Mouse (Mus musculus): ENCODE measurements at regions not wholly inside any gene's neighbourhood (a gene's known extent, or its start where the extent isn't known, plus 50 kb on each side); places are given as distances from the start of the nearest gene placed in this dataset.

- H3K27ac ChIP-seq (replicated peaks): no peak overlapping the region
- no peak for ATAC-seq (ENCODE audit: low FRiP score, low read depth)
- no peak overlapping the region for H3K4me2 ChIP-seq (replicated peaks)
- H3K36me3 ChIP-seq: no peaks in the 10 kb centered on the region
- H3K4me3 ChIP-seq: no peak overlapping the region
- no peaks in the 10 kb centered on the region for H3K4me1 ChIP-seq
- H3K9me3 ChIP-seq: no peaks in the 10 kb centered on the region
- 92% methylated on average over 3 of the region's 3 CpGs for WGBS
- no peak overlapping the region for H3K9ac ChIP-seq (replicated peaks)
- H3K27me3 ChIP-seq: no peaks in the 10 kb centered on the region
These were observed 105.5 kb upstream of the Fggy start for GRCm38 (mm10) chr4:95451831-95452230.

- no peaks in the 10 kb centered on the region for H3K36me3 ChIP-seq
- WGBS: 71% methylated on average over 1 of the region's 1 CpGs
- H3K4me1 ChIP-seq: no peaks in the 10 kb centered on the region
- H3K9me3 ChIP-seq: no peaks in the 10 kb centered on the region
- H3K4me3 ChIP-seq: no peak overlapping the region
- ATAC-seq (ENCODE audit: low FRiP score, low read depth): no peak
- no peak overlapping the region for H3K9ac ChIP-seq (replicated peaks)
- H3K27ac ChIP-seq (replicated peaks): no peak overlapping the region
- no peaks in the 10 kb centered on the region for H3K27me3 ChIP-seq
- H3K4me2 ChIP-seq (replicated peaks): no peak overlapping the region
These were observed 101.0 kb upstream of the Fggy start for GRCm38 (mm10) chr4:95456318-95456717.

DNA sequence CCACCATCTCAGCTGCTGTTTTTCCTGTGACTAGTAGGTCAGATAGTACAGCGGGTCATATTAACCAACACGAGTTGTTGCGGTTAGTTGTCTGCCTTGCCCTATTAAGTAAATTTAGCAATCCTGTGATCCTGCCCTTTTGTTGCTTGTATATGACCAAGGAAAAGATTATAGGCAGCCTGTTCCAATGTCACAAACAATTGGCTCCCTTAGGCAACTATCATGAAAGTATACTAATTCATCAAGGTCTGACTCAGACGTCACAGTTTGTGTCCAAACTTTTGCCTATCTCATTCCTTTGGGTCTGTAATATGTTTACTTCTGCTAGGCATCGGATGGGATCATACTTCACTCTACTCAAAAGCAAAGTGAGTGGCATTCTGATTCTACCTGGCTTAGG is 100.4 kb upstream of the Fggy start:
- H3K27ac ChIP-seq (replicated peaks): no peak overlapping the region
- ATAC-seq (ENCODE audit: low FRiP score, low read depth): no peak
- no peak overlapping the region for H3K9ac ChIP-seq (replicated peaks)
- H3K36me3 ChIP-seq: no peaks in the 10 kb centered on the region
- H3K4me2 ChIP-seq (replicated peaks): no peak overlapping the region
- H3K9me3 ChIP-seq: no peaks in the 10 kb centered on the region
- H3K27me3 ChIP-seq: no peaks in the 10 kb centered on the region
- H3K4me3 ChIP-seq: no peak overlapping the region
- no peaks in the 10 kb centered on the region for H3K4me1 ChIP-seq
- WGBS: 88% methylated on average over 5 of the region's 5 CpGs

- no peak overlapping the region for H3K4me2 ChIP-seq (replicated peaks)
- H3K9me3 ChIP-seq: no peaks in the 10 kb centered on the region
- WGBS: 77% methylated on average over 3 of the region's 3 CpGs
- no peak overlapping the region for H3K4me3 ChIP-seq
- H3K27ac ChIP-seq (replicated peaks): no peak overlapping the region
- no peaks in the 10 kb centered on the region for H3K27me3 ChIP-seq
- no peak for ATAC-seq (ENCODE audit: low FRiP score, low read depth)
- H3K36me3 ChIP-seq: no peaks in the 10 kb centered on the region
- no peaks in the 10 kb centered on the region for H3K4me1 ChIP-seq
- H3K9ac ChIP-seq (replicated peaks): no peak overlapping the region
These were observed 94.8 kb upstream of the Fggy start for GRCm38 (mm10) chr4:95462476-95462875.

DNA sequence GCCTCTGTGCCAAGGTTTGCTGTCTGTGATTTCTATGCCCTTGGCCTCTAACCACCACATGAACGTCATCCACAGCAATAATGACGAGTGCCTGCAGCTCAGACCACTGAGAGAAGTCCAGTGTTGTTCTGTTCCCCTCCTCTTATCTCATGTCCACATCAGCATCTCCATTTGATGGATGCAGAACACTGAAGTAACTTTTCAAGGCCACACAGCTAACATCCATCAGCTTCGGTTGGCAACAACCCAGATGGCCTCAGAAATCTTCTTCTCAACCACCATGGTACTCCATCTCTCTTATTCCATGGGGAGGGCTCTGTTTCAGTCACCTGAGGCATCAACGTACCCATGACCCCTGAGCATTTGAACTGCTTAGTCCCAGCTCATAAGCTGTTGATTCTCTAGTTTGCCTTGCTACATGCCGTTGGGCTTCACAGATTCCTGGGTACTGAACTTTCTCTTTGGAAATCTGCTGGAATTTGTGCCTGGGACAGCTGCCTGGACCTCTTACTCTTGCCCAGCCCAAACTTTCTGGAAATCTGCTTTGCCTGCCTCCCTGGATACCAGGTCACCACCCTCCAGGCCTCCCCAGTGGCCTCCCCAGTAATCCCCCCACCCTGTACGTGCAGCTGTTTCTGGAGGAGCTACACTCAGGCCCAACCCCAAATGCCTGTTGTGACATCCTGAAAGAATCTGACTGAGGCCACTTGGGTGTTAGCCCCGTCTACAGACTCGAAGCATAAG is 94.1 kb upstream of the Fggy start:
- Histone ChIP-seq H3K4me2 (replicated peaks) (no peak overlapping the region), H3K4me3 (no peak overlapping the region), H3K27ac (replicated peaks) (no peak overlapping the region), H3K27me3 (no peaks in the 10 kb centered on the region), H3K9me3 (no peaks in the 10 kb centered on the region), H3K9ac (replicated peaks) (no peak overlapping the region), H3K4me1 (no peaks in the 10 kb centered on the region), H3K36me3 (no peaks in the 10 kb centered on the region)
- ATAC-seq (ENCODE audit: low FRiP score, low read depth): no peak
- WGBS: 77% methylated on average over 8 of the region's 8 CpGs

GRCm38 (mm10) chr4:95466647-95467046 is 90.7 kb upstream of the Fggy start:
- no peaks in the 10 kb centered on the region for H3K4me1 ChIP-seq
- no peak overlapping the region for H3K4me3 ChIP-seq
- no peak overlapping the region for H3K9ac ChIP-seq (replicated peaks)
- H3K4me2 ChIP-seq (replicated peaks): no peak overlapping the region
- no peaks in the 10 kb centered on the region for H3K27me3 ChIP-seq
- no peak overlapping the region for H3K27ac ChIP-seq (replicated peaks)
- no peaks in the 10 kb centered on the region for H3K9me3 ChIP-seq
- ATAC-seq (ENCODE audit: low FRiP score, low read depth): no peak
- no peaks in the 10 kb centered on the region for H3K36me3 ChIP-seq
- WGBS: 73% methylated on average over 2 of the region's 2 CpGs

GRCm38 (mm10) chr4:95467526-95467925 is 89.8 kb upstream of the Fggy start:
- no peak overlapping the region for H3K9ac ChIP-seq (replicated peaks)
- no peak overlapping the region for H3K4me2 ChIP-seq (replicated peaks)
- H3K27me3 ChIP-seq: no peaks in the 10 kb centered on the region
- no peaks in the 10 kb centered on the region for H3K36me3 ChIP-seq
- H3K4me1 ChIP-seq: no peaks in the 10 kb centered on the region
- H3K9me3 ChIP-seq: no peaks in the 10 kb centered on the region
- H3K27ac ChIP-seq (replicated peaks): no peak overlapping the region
- H3K4me3 ChIP-seq: no peak overlapping the region
- no peak for ATAC-seq (ENCODE audit: low FRiP score, low read depth)
- WGBS: 79% methylated on average over 2 of the region's 2 CpGs

DNA sequence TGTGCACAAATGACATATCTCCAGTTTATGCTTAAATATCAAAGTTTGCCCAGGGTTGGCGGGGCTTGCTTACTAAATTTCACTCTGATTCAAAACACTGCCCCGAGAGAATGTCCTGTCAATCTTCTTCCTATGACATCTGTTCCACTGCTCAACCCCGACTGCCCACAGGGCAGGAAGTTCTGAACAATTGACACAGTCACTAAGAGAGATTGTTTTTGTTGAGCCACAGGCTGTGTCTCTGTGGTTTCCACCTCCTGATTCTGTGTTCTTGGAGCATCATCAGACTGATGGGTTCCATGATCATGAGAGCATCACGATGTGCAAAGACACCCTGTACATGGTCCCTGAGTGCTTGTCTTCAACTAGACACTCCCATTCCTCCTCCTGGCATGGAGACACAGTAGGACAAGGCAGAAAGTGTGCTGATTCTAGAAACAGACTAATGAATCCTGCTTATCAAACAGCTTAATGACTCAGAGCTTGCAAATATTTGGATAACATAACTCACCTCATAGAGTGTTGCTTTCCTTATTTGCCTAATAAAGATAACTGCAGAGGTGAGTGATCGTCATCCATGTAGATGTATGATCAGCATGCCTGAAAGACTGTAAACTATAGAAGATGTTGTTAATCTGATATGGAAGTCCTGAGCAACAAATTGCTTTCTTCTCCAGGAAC is 82.4 kb upstream of the Fggy start:
- 82% methylated on average over 5 of the region's 5 CpGs for WGBS
- no peaks in the 10 kb centered on the region for H3K27me3 ChIP-seq
- H3K4me1 ChIP-seq: no peaks in the 10 kb centered on the region
- ATAC-seq (ENCODE audit: low FRiP score, low read depth): no peak
- H3K4me3 ChIP-seq: no peak overlapping the region
- no peak overlapping the region for H3K9ac ChIP-seq (replicated peaks)
- H3K9me3 ChIP-seq: no peaks in the 10 kb centered on the region
- H3K4me2 ChIP-seq (replicated peaks): no peak overlapping the region
- no peaks in the 10 kb centered on the region for H3K36me3 ChIP-seq
- H3K27ac ChIP-seq (replicated peaks): no peak overlapping the region

GRCm38 (mm10) chr4:95476071-95476724 is 81.1 kb upstream of the Fggy start:
- Histone ChIP-seq H3K9ac (replicated peaks) (no peak overlapping the region), H3K36me3 (no peaks in the 10 kb centered on the region), H3K4me1 (no peaks in the 10 kb centered on the region), H3K9me3 (no peaks in the 10 kb centered on the region), H3K27ac (replicated peaks) (no peak overlapping the region), H3K4me2 (replicated peaks) (no peak overlapping the region), H3K27me3 (no peaks in the 10 kb centered on the region), H3K4me3 (no peak overlapping the region)
- no peak for ATAC-seq (ENCODE audit: low FRiP score, low read depth)
- WGBS: 74% methylated on average over 12 of the region's 12 CpGs

- no peak overlapping the region for H3K9ac ChIP-seq (replicated peaks)
- no peaks in the 10 kb centered on the region for H3K9me3 ChIP-seq
- H3K27me3 ChIP-seq: no peaks in the 10 kb centered on the region
- WGBS: 76% methylated on average over 6 of the region's 6 CpGs
- no peak for ATAC-seq (ENCODE audit: low FRiP score, low read depth)
- no peaks in the 10 kb centered on the region for H3K36me3 ChIP-seq
- no peak overlapping the region for H3K27ac ChIP-seq (replicated peaks)
- H3K4me3 ChIP-seq: no peak overlapping the region
- no peaks in the 10 kb centered on the region for H3K4me1 ChIP-seq
- no peak overlapping the region for H3K4me2 ChIP-seq (replicated peaks)
These were observed 73.7 kb upstream of the Fggy start for GRCm38 (mm10) chr4:95483571-95483970.

DNA sequence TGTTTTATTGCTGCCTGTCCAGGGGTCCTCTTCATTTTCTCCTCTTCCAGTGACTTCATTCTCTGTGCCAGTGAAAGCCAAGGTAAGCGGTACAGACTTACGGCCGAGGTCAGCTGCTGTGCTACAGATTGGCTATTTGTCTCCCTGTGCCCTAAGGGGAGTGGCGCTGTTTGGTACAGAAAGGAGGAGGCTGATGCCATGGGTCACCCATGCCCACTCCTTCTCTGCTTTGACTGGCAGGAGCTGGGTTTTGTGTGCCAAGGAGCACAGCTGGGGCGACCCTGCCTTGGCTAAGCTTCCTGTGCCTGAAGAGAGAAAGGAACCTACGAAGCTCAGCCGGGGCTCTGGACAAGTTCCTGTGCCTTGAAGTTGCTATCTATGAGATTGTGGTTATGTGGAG is 70.0 kb upstream of the Fggy start:
- Histone ChIP-seq H3K4me3 (no peak overlapping the region), H3K27me3 (no peaks in the 10 kb centered on the region), H3K9me3 (no peaks in the 10 kb centered on the region), H3K4me1 (no peaks in the 10 kb centered on the region), H3K36me3 (no peaks in the 10 kb centered on the region), H3K27ac (replicated peaks) (no peak overlapping the region), H3K9ac (replicated peaks) (no peak overlapping the region), H3K4me2 (replicated peaks) (no peak overlapping the region)
- 87% methylated on average over 7 of the region's 7 CpGs for WGBS
- no peak for ATAC-seq (ENCODE audit: low FRiP score, low read depth)

- no peak overlapping the region for H3K9ac ChIP-seq (replicated peaks)
- no peak for ATAC-seq (ENCODE audit: low FRiP score, low read depth)
- no peak overlapping the region for H3K27ac ChIP-seq (replicated peaks)
- H3K36me3 ChIP-seq: no peaks in the 10 kb centered on the region
- no peak overlapping the region for H3K4me3 ChIP-seq
- WGBS: 91% methylated on average over 1 of the region's 1 CpGs
- H3K4me2 ChIP-seq (replicated peaks): no peak overlapping the region
- H3K27me3 ChIP-seq: no peaks in the 10 kb centered on the region
- H3K9me3 ChIP-seq: no peaks in the 10 kb centered on the region
- no peaks in the 10 kb centered on the region for H3K4me1 ChIP-seq
These were observed 69.3 kb upstream of the Fggy start for GRCm38 (mm10) chr4:95487969-95488368.

Data from midbrain, embryonic 12.5 days (tissue).